In the genomic region with DNA sequence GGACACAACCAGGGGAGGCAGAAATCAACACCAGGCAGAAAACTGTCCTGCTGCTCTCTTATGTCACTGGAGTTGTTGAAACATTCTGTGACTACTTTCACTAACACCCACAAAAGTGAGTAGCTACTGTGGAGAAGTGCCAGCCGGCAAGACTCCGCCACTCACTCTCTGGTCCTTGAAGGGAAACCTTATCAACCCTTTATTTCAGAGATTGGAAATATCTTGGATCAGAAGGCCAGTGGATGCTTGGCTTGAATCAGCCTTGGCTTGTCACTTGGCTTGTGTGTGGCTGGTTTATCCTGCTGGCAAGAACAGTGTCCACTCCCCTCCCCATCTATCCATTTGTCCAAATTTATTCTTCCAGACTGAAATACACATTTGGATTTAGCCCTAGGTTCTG, we compare ENCODE assay signal across 12 mouse cellular contexts.
"Had no signal": no experiment of that assay in that cellular context is flagged by ENCODE, and none has a peak within 500 bp of the region (broad histone marks: within the 10 kb centered on the region; RNA-seq: fewer than 3 reads in every experiment).

No protein-coding gene starts in this region.

- DNase-seq: retina, postnatal 1 day; right cerebral cortex, adult 18-20 months; right cerebral cortex, postnatal 14 days; right cerebral cortex, postnatal 25 days; right cerebral cortex, postnatal 4 days; spleen, adult 18-20 months; thymus, adult 18-20 months; thymus, adult 2 months; thymus, postnatal 14 days; thymus, postnatal 25 days; thymus, postnatal 36 days; thymus, postnatal 4 days had no signal
